Mouse (Mus musculus) gastrocnemius, postnatal 14 days (tissue): ENCODE data around the gene Zfp853. TPM values are rescaled to one million over a fixed set of nuclear protein-coding genes. Genes with fewer than 3 reads are reported as not detected.

Experiments used
- DNase-seq: peaks from one replicate; pipeline ENCODE4 v3.0.0; 2021; ENCODE audit warnings: mixed read lengths
- intact Hi-C: fragments of 180-260 bp; cut with DNase I; formaldehyde crosslinking; loops from one replicate; pipeline ENCODE4 v1.15.1; 2025; ENCODE audit warnings: low total_unique reads
- total RNA-seq, 2 experiments: library from RNA; stranded (reverse); gene quantifications; 2 replicates each; pipeline ENCODE4 v1.2.3; 2021

The Zfp853 gene
- total RNA-seq, 2 experiments from 2014 or later: 0.33 to 0.44 TPM

DNA sequence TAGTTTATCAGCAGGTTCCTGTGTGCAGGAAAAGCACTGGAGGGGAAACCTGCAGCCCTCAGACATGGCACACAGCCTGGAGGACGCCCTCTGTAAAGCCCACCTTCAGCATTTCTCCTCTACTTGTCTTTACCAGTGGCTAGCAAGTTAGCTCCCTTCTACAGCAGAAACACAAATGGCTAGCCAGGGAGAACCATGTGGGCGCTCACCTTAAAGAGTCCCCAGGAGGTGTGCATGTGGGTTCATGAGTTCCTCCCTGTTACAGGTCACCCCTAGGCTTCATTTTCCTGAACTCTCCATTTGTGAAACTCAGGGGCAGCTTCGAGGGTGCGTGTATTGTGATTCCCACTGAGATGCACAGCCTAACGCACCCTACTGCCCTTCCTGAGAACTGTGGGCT lies 37.6 kb downstream of the Zfp853 start:
- intact Hi-C loops: no loop called here
- no peak for DNase-seq

DNA sequence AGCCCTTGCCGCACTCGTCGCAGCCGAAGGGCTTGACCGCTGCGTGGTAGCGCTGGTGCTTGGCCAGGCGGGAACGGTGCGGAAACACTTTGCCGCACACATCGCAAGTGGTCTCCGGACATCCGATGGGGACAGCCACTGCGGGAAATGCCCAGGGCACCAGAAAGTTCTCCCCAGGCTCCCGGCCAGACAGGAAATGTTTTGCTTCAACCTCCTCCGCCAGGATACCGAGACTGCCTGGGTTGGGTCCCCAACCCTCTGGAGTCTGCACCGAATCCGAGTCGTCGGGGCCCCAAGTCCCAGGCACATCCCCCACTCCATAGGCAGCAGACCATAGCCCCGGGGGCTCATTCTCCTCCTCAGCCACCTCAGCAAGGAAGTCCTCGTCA lies 38.3 kb downstream of the Zfp853 start:
- no peak for DNase-seq
- intact Hi-C loops: no loop called here

DNA sequence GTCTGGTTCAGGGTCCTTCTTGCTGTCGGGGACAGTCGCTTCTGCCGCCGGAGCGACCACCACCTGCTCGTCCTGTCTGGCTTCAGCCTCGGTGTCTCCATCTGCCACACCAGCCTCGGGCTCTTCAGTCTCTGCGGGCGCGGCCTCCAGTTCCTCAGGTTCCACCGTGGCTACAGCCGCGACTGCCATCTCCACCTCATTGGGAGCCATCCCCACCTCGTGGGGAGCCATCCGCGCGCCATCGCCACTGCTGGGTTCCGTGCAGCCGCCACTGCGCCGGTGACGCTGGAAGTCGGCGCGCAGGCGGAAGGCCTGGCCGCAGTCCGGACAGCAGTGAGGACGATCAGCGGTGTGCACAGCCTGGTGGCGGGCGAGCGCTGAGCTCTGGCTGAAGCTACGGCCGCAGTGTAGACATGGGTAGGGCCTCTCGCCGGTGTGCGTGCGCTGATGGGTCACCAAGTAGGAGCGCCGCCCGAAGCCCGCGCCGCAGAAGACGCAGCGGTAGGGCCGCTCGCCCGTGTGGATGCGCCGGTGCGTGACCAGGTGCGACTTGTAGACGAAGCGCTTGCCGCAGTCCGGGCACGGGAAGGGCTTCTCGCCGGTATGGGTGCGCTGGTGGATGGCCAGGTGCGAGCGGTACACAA lies 38.8 kb downstream of the Zfp853 start:
- DNase-seq: no peak
- intact Hi-C loops: no loop called here

DNA sequence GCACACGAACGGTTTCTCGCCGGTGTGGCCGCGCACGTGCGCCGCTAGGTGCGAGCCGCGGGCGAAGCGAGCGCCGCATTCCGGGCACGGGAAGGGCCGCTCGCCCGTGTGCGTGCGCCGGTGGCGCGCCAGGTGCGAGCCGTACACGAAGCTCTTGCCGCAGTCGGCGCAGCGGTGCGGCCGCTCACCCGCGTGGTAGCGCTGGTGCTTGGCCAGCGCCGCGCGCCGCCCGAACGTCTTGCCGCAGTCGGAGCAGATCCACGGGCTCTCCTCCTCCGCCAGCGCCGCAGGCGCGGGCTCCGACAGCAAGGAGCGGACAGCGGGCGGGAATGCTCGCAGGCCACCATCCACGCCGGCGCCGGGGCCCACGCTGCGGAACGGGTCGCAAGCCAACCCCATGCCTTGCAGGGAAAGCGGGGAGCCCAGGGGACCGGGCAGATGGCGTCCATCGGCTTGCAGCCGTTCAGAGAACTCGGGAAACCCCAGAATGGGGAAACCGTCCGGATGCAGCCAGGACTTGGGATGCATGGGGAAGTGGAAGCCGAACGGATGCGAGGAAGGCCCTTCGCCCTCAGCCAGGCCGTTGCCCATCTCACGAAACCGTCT lies 39.4 kb downstream of the Zfp853 start:
- DNase-seq: no peak

DNA sequence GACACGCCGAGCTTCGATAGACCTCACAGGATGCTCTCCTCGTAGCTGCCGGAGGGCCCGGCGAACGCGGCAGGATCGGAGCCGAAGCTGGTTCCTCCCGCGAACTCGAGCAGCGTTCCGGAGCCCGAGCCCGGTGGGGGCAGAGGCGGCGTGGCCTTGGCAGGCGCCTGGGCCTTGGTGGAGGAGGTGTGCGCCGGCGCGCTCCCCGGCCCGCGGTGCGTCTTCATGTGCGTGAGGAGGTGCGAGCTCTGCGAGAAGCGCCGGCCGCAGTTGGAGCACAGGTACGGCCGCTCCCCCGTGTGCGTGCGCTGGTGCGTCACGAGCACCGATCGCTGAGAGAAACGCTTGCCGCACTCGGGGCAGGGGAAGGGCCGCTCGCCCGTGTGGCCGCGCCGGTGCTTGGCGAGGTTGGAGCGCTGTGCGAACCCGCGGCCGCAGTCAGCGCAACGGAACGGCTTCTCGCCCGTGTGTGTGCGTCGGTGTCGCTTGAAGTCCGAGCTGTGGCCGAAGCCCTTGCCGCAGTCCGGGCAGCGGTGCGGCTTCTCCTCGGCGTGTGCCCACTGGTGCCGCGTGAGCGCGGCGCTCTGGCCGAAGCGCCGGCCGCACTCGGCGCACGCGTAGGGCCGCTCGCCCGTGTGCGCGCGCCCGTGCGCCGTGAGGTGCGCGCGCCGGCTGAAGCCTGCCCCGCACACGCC lies 40.1 kb downstream of the Zfp853 start:
- DNase-seq: no peak
- intact Hi-C loops: no loop called here

More for the DNA sequence above, 39.4 kb downstream of the Zfp853 start:
- intact Hi-C loops: no loop called here

DNA sequence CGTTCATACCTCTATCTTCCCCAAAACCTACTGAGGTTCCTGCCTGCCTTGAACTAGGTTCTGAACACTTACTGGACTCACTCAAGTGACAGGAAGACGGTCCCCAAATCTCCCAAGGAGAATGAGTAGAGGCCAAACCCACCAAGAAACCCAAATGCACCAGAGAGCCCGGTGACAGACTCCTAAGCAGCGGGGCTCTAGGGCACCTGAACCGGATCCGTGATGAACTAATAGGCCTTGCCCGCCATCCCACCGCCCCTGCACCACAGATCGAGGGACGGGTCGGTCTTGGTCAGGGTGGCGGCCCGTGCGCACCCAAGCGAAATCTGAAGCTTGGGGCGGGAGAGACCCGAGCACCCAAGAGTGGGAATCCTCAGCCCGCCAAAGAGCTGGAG lies 40.6 kb downstream of the Zfp853 start:
- intact Hi-C loops: no loop called here
- no peak for DNase-seq

DNA sequence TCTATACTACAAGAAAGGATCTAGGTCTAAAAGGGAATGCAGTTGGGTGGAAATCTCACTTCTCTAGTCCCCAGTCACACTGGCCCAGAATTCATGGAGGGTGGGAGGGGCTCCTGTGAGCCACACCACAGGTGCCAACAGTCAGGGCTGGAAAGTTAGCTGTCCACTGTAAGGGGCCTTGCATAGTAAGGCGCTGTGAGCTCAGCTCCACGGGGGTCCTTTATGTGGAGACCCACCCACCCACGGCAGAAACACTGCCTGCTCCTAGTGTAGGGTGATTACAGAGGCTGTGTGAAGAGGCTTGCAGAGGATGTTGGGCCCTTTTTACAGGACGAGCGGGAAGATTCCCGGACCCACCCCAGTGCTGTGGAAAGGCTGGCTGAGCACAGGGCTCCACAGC lies 41.4 kb downstream of the Zfp853 start:
- intact Hi-C loops: no loop called here
- DNase-seq: no peak

DNA sequence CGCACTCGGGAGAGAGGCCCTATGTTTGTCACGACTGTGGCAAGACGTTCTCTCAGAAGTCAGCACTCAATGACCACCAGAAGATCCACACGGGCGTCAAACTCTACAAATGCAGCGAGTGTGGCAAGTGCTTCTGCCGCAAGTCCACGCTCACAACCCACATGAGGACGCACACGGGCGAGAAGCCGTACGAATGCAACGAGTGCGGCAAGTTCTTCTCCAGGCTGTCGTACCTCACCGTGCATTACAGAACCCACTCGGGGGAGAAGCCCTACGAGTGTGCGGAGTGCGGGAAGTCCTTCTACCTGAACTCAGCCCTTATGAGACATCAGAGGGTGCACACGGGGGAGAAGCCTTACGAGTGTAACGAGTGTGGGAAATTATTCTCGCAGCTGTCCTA lies 48.5 kb downstream of the Zfp853 start:
- no peak for DNase-seq
- intact Hi-C loops: no loop called here

Other genes with a start within 250 kb of the Zfp853 start
- 10 to 100 TPM; 16.6 to 19.0 TPM for gene Rnf216, start 180.6 kb downstream of the Zfp853 start, total RNA-seq
- gene Olfr718-ps1, start 146.0 kb downstream of the Zfp853 start, total RNA-seq: not detected
- 1 to 10 TPM; 4.3 to 4.5 TPM for gene Rbak, start 112.8 kb downstream of the Zfp853 start, total RNA-seq
- gene Spdye4b, start 112.6 kb downstream of the Zfp853 start, total RNA-seq: not detected
- gene Spdye4a, start 66.7 kb downstream of the Zfp853 start, total RNA-seq: not detected
- gene Zfp12, start 58.5 kb downstream of the Zfp853 start, total RNA-seq: 1 to 10 TPM; 7.0 to 8.6 TPM
- 1 to 10 TPM; 2.8 to 3.5 TPM for gene Zfp316, start 23.6 kb downstream of the Zfp853 start, total RNA-seq
- 1 to 10 TPM; 8.3 to 9.4 TPM for gene E130309D02Rik, start 21.7 kb upstream of the Zfp853 start, total RNA-seq
- gene Zdhhc4, start 35.6 kb upstream of the Zfp853 start, total RNA-seq: 10 to 100 TPM; 31.6 to 33.8 TPM
- not detected for gene Grid2ip, start 63.7 kb upstream of the Zfp853 start, total RNA-seq
- 10 to 100 TPM; 51.1 to 70.2 TPM for gene Kdelr2, start 110.2 kb upstream of the Zfp853 start, total RNA-seq
- 1 to 10 TPM; 3.7 to 5.3 TPM for gene Daglb, start 171.0 kb upstream of the Zfp853 start, total RNA-seq
- 100 to 1,000 TPM; 197 to 208 TPM for gene Rac1, start 234.4 kb upstream of the Zfp853 start, total RNA-seq